In the genomic region with DNA sequence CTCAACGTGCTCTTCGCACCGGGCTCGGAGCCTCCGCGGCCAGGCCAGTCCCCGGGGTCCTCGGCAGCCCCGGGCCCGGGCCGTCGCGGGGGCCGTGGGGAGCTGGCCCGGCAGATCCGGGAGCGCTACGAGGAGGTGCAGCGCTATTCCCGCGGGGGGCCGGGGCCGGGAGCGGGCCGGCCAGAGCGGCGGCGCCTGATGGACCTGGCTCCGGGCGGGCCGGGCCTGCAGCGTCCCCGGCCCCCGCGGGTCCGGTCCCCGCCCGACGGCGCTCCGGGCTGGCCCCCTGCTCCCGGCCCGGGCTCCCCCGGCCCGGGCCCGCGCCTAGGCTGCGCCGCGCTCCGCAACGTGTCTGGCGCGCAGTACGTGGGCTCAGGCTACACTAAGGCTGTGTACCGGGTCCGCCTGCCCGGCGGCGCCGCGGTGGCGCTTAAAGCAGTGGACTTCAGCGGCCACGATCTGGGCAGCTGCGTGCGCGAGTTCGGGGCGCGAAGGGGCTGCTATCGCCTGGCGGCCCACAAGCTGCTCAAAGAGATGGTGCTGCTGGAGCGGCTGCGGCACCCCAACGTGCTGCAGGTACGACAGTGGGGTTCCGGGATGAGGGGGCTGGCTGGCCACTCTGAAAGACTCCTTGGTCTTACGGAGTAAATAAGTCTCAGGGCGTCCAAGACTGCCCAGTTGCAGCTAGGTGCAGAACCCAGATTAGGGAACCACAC, we compare ENCODE assay signal across 8 mouse cellular contexts. TPM values are rescaled to one million over a fixed set of nuclear protein-coding genes. Genes with fewer than 3 reads are reported as not detected.
DNase-seq lines count a peak whose midpoint lies in the region; ATAC-seq and TF ChIP-seq lines count a peak whose summit lies in the region.

No protein-coding gene starts in this region.

- no peak for DNase-seq in frontal cortex, postnatal 14 days (ENCODE audit: low spot score in 2 of 2)
- no peak for DNase-seq in ES-E14 (ENCODE audit: low read depth, low spot score)
- DNase-seq in cerebellum, postnatal 14 days: peak; percentile 39 to 40
- DNase-seq in heart, postnatal 0 days (ENCODE audit: low spot score): peak; percentile 26
- peak; percentile 58 to 69 for DNase-seq in left cerebral cortex, postnatal 36 days (ENCODE audit: low spot score in 2 of 2)
- DNase-seq in midbrain, embryonic 14.5 days: peak; percentile 71
- no peak for DNase-seq in urinary bladder, postnatal 36 days (ENCODE audit: low spot score in 2 of 2)

- intact Hi-C loops in left cerebral cortex, postnatal 36 days (cut with DNase I): loop anchor here (5.0 kb wide), 1 partner anchor 1678 kb away; no protein-coding TSS in a partner anchor

- TF ChIP-seq EP300 in heart, postnatal 0 days (IDR thresholded peaks at IDR 0.05; ENCODE audit: low read depth): no peak

- peak overlapping the region; percentile 99 for H3K4me2 ChIP-seq in heart, postnatal 0 days (ENCODE audit: low read depth, low read length)
- H3K4me2 ChIP-seq in midbrain, embryonic 14.5 days (ENCODE audit: low read length): peak overlapping the region; percentile 95

- H3K4me3 ChIP-seq in ES-E14 (ENCODE audit: insufficient read depth in 1 of 2, low read depth in 1 of 2, low read length in 2 of 2, poor library complexity in 1 of 2, severe bottlenecking in 1 of 2): peak overlapping the region; percentile 80 to 89
- peak overlapping the region; percentile 94 for H3K4me3 ChIP-seq in heart, postnatal 0 days (ENCODE audit: low read depth, low read length)
- H3K4me3 ChIP-seq in midbrain, embryonic 14.5 days (replicated peaks; ENCODE audit: low read depth, low read length): peak overlapping the region; percentile 62

- ATAC-seq in frontal cortex, adult (ENCODE audit: low TSS enrichment): peak; percentile 57
- ATAC-seq in heart, postnatal 0 days (ENCODE audit: insufficient read depth, low read depth): peak; percentile 34
- peak; percentile 53 for ATAC-seq in midbrain, embryonic 14.5 days (ENCODE audit: low FRiP score, low TSS enrichment)

- H3K9me3 ChIP-seq in ES-E14 (ENCODE audit: control insufficient read depth, insufficient read depth, low read depth, low read length): no peaks in the 10 kb centered on the region
- no peaks in the 10 kb centered on the region for H3K9me3 ChIP-seq in heart, postnatal 0 days (replicated peaks; ENCODE audit: control insufficient read depth, low read length)
- H3K9me3 ChIP-seq in midbrain, embryonic 14.5 days (ENCODE audit: control insufficient read depth, low read length): no peaks in the 10 kb centered on the region

- H3K4me1 ChIP-seq in ES-E14 (ENCODE audit: control insufficient read depth in 2 of 2, insufficient read depth in 2 of 2, low read length in 2 of 2, poor library complexity in 1 of 2): peaks cover 0 to 7% of the 10 kb centered on the region in 2 experiments; a peak in 2 of 4 replicates
- peaks cover 47% of the 10 kb centered on the region for H3K4me1 ChIP-seq in heart, postnatal 0 days (ENCODE audit: control insufficient read depth, insufficient read depth)
- peaks cover 31% of the 10 kb centered on the region for H3K4me1 ChIP-seq in midbrain, embryonic 14.5 days (ENCODE audit: control insufficient read depth, insufficient read depth, low read length)

- WGBS in heart, postnatal 0 days: under 1% methylated on average over 67 of the region's 80 CpGs
- 1% methylated on average over 66 of the region's 80 CpGs for WGBS in midbrain, embryonic 14.5 days

- H3K9ac ChIP-seq in ES-E14 (ENCODE audit: insufficient read depth, low read depth, low read length, poor library complexity, severe bottlenecking): peak overlapping the region; percentile 54
- H3K9ac ChIP-seq in heart, postnatal 0 days (replicated peaks; ENCODE audit: low read depth, low read length): peak overlapping the region; percentile 97
- peak overlapping the region; percentile 88 for H3K9ac ChIP-seq in midbrain, embryonic 14.5 days (replicated peaks; ENCODE audit: low read length)

- H3K27me3 ChIP-seq in heart, postnatal 0 days (ENCODE audit: control insufficient read depth, insufficient read depth, low read length): no peaks in the 10 kb centered on the region
- peaks cover 59% of the 10 kb centered on the region for H3K27me3 ChIP-seq in midbrain, embryonic 14.5 days (ENCODE audit: control insufficient read depth, insufficient read depth, low read length)

- no peak overlapping the region for H3K27ac ChIP-seq in ES-E14 (ENCODE audit: insufficient read depth, low read depth, low read length, poor library complexity, severe bottlenecking)
- H3K27ac ChIP-seq in heart, postnatal 0 days (ENCODE audit: low read depth): peak overlapping the region; percentile 89
- H3K27ac ChIP-seq in midbrain, embryonic 14.5 days (replicated peaks; ENCODE audit: low read depth, low read length): peak overlapping the region; percentile 87

- no peaks in the 10 kb centered on the region for H3K36me3 ChIP-seq in ES-E14 (ENCODE audit: control insufficient read depth, insufficient read depth, low read length, poor library complexity, severe bottlenecking)
- no peaks in the 10 kb centered on the region for H3K36me3 ChIP-seq in heart, postnatal 0 days (replicated peaks; ENCODE audit: control insufficient read depth, insufficient read depth, low read length)
- no peaks in the 10 kb centered on the region for H3K36me3 ChIP-seq in midbrain, embryonic 14.5 days (ENCODE audit: control insufficient read depth, insufficient read depth, low read length)

- in situ Hi-C loops in ES-E14 (cut with MboI; ENCODE audit: low sequenced_read_pairs in 2 of 2, unreplicated experiment in 2 of 2): no loop called here

- no peak for TF ChIP-seq CTCF in heart, postnatal 0 days (IDR thresholded peaks at IDR 0.05; ENCODE audit: low read depth)

TF ChIP-seq in ES-E14, 5 proteins besides CTCF, POLR2A, EP300 and RAD21:
- no peak for TF ChIP-seq ZNF384 (IDR thresholded peaks at IDR 0.05; ENCODE audit: low read depth, low read length)
- no peak for TF ChIP-seq HCFC1 (IDR thresholded peaks at IDR 0.05; ENCODE audit: borderline replicate concordance, insufficient read depth, low read length)
- TF ChIP-seq CHD2 (IDR thresholded peaks at IDR 0.05; ENCODE audit: low read depth, low read length): no peak
- no peak for TF ChIP-seq ZC3H11A (IDR thresholded peaks at IDR 0.05; ENCODE audit: borderline replicate concordance, low read depth, low read length)
- TF ChIP-seq MAFK (IDR thresholded peaks at IDR 0.05; ENCODE audit: insufficient read depth, low read depth, low read length): no peak

RNA-seq across cellular contexts. Expression of a gene that starts 0.6 kb away (rescaled TPM):
- total RNA-seq in ES-E14 (2012; rRNA removed): 39.0 and 39.1 TPM in 2 replicates
- total RNA-seq in heart, postnatal 0 days (2014; rRNA removed; ENCODE audit: low replicate concordance): 73.6 and 100 TPM in 2 replicates
- 5.5 and 7.8 TPM in 2 replicates for polyA plus RNA-seq in heart, postnatal 0 days (2015; fragmentation: Nextera tagmentation; extraction: Ambion mirVana)
- 10 to 100 TPM; 11.7 to 15.7 TPM for total RNA-seq in left cerebral cortex, postnatal 36 days (2021)
- polyA plus RNA-seq in midbrain, embryonic 14.5 days (2014; fragmentation: Nextera tagmentation; extraction: Ambion mirVana): 5.1 and 7.2 TPM in 2 replicates

Comparison
In these comparisons a context has a peak if more than half of its experiments do, and no peak if none do; other contexts are left out.
1. DNase-seq: peak in cerebellum, postnatal 14 days (2 of 2), heart, postnatal 0 days (single experiment), left cerebral cortex, postnatal 36 days (2 of 2) and midbrain, embryonic 14.5 days (single experiment); none in frontal cortex, postnatal 14 days (0 of 2), ES-E14 (single experiment) and urinary bladder, postnatal 36 days (0 of 2).
2. Peak in every context shown above with its lines, with median percentiles within 50 percentile points of each other: ATAC-seq, H3K4me3 ChIP-seq and H3K9ac ChIP-seq.